16 mouse cellular contexts compared by ENCODE assay signal in the genomic region with DNA sequence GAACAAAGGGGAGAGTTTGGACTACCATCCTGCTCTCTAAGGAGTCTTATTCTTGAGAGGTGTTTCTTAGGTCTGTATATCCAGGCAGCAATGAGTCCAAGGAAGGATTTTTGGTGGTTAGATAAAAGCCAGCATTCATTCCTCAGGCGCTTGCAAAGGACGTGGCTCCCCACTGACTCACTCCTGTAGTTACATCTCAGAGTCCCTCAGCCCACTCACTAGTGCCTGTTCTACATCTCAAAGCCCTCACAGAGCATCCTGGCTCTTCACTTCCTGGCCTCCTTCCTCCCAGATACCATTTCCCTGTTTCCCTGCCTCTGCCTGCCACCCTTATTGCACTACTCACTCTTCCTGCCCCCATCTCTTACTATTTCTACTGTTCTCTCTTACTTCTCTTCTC.
"Had no signal": no experiment of that assay in that cellular context is flagged by ENCODE, and none has a peak within 500 bp of the region (broad histone marks: within the 10 kb centered on the region; RNA-seq: fewer than 3 reads in every experiment).

No protein-coding gene starts in this region.

- H3K9me3 ChIP-seq: limb, embryonic 10.5 days; liver, embryonic 15.5 days; midbrain, embryonic 12.5 days; stomach, embryonic 15.5 days had no signal

- H3K9ac ChIP-seq: liver, embryonic 15.5 days; lung, embryonic 14.5 days; midbrain, embryonic 12.5 days; stomach, embryonic 15.5 days had no signal

- H3K4me3 ChIP-seq: limb, embryonic 10.5 days; liver, embryonic 15.5 days; midbrain, embryonic 12.5 days; stomach, embryonic 15.5 days had no signal

- H3K4me1 ChIP-seq: limb, embryonic 10.5 days; liver, embryonic 15.5 days; midbrain, embryonic 12.5 days; stomach, embryonic 15.5 days had no signal

- ATAC-seq: midbrain, embryonic 16.5 days had no signal

- H3K27me3 ChIP-seq: liver, embryonic 15.5 days; midbrain, embryonic 12.5 days; stomach, embryonic 15.5 days had no signal

- H3K4me2 ChIP-seq: liver, embryonic 11.5 days; liver, embryonic 15.5 days; lung, embryonic 14.5 days; midbrain, embryonic 12.5 days; stomach, embryonic 15.5 days had no signal

- DNase-seq: kidney, adult 9 months; kidney, postnatal 36 days; layer of hippocampus, adult 9-11 months; layer of hippocampus, postnatal 36 days; lung, embryonic 14.5 days; lung, postnatal 10 days; lung, postnatal 4 days; thymus, adult 2 months; thymus, postnatal 36 days had no signal

- H3K27ac ChIP-seq: kidney, postnatal 0 days; limb, embryonic 10.5 days; liver, embryonic 15.5 days; midbrain, embryonic 12.5 days; stomach, embryonic 15.5 days had no signal
